Mouse (Mus musculus): ENCODE results near the gene Polr2i.
A peak's percentile ranks its signal among the peaks of the same experiment; 100 is the strongest.

Polr2i gene

DNA sequence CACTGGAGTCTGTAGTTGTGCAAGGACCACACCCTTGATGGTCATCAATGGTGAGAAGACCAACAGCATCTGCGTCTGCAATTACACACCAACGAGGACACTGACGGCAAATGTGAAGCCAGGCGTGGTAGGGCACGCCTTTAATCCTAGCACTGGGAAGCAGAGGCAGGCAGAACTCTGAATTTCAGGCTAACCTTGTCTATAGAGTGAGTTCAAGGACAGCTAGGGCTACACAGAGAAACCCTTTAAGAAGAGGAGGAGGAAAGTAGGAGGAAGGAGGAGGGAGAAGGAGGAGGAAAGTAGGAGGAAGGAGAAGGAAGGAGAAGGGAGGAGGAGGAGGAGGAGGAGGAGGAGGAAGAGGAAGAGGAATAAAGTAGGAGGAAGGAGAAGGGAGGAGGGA is 33.8 kb downstream of the Polr2i start:
- DNase-seq (ENCODE audit: low read depth, low spot score), result no peak

DNA sequence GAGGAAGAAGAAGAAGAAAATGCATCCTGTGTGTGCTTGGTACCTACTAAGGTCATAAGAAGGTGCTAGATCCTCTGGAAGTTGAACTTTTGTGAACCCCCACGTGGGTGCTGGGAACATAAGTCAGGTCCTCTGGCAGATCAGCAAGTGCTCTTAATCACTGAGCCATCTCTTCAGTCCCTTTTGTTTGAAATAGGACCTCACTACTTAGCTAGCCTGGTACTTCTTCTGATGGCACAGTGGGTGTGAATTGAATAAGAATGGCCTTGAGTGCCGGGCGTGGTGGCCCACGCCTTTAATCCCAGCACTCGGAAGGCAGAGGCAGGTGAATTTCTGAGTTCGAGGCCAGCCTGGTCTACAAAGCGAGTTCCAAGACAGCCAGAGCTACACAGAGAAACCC is 34.2 kb downstream of the Polr2i start:
- DNase-seq (ENCODE audit: low read depth, low spot score), result no peak

DNA sequence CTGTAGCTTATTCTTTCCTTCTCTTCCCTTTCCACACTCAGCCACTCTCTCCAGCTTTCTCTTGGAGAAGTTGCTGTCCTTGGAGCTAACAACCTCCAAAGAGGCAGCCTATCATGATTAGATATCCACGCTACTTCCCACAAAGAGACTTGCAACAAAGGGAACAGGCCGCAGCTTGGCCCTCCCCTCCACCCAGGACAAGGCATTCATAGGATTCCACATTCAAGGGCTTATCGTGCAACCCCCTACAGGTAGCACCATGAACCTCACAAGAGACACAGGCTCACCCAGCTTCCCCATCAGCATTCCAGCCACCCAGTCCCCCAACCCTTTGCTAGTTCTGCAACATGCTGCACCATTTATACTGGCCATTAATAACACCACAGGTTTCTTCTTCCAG is 35.0 kb downstream of the Polr2i start:
- no peak for DNase-seq (ENCODE audit: low read depth, low spot score)

GRCm38 (mm10) chr7:30269641-30270040 is 37.9 kb downstream of the Polr2i start:
- no peak for DNase-seq (ENCODE audit: low read depth, low spot score)

- DNase-seq (ENCODE audit: low read depth, low spot score), result no peak
Observed at GRCm38 (mm10) chr7:30274383-30274782, 42.6 kb downstream of the Polr2i start.

- DNase-seq (ENCODE audit: low read depth, low spot score), result no peak
Observed at GRCm38 (mm10) chr7:30278911-30279310, 47.2 kb downstream of the Polr2i start.

DNA sequence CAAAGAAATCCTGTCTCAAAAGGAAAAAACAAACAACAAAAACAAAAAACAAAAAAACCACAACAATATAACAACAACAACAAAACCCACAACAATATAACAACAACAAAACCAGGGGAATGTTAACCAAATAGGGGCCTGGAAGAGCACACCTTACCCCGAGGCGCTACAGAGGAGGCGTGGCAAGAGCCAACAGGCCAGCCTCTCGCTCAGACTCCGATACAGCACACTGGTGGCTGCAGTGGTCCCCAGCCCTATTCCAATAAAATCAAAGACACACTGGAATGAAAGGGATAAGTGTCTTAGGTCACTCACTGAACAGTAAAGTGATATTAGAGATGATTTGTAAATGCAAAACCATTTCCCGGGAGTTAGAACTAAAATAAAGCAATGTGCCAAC is 47.8 kb downstream of the Polr2i start:
- no peak for DNase-seq (ENCODE audit: low read depth, low spot score)

- peak; percentile 76 for DNase-seq (ENCODE audit: low read depth, low spot score)
Observed at GRCm38 (mm10) chr7:30279951-30280669, 48.4 kb downstream of the Polr2i start, which contains the start of the genes Thap8 and Wdr62. Gene Thap8 (plus strand): TSS chr7:30280094. Gene Wdr62 (minus strand): TSS chr7:30280419.

- DNase-seq (ENCODE audit: low read depth, low spot score), result peak; percentile 59
Observed at GRCm38 (mm10) chr7:30280670-30281138, 49.0 kb downstream of the Polr2i start.

DNA sequence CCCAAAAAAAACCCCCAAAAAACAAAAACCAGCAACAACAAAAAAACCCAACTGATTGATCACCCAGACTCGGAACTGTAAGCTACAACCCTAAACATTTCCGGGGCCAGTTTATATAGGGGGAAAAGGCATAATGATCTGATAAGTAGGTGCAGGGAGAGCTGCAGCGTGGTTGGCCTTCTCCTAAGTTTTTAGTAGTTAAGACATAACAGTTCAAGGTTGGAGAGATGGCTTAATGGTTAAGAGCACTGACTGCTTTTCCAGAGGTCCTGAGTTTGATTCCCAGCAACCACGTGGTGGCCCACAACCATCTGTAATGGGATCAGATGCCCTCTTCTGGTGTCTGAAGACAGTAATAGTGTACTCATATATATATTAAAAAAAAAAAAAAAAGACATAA is 49.8 kb downstream of the Polr2i start:
- no peak for DNase-seq (ENCODE audit: low read depth, low spot score)

DNA sequence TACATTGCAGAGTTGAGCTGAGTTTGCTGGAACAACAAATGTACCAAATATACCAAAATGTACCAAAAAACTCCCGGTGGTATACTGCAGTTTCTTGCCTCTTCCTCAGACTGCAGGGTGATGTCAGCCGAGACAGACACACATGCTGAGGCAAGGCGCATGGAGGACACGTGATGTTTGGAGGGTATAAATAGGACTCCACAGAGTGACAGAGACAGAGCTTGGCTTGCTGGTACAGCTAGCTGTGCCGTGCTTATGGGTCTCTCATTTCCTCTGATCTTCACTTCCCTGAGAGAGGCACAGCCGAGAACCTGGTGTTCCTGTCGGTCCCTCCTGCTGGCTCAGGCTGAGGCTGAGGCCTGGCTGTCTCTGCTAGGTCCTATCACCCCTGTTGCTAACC is 51.0 kb downstream of the Polr2i start:
- no peak for DNase-seq (ENCODE audit: low read depth, low spot score)

Measured in retina, adult 2 months (tissue).